Mouse (Mus musculus): ENCODE data around the gene Rell1.

- TF ChIP-seq ZC3H11A (IDR thresholded peaks at IDR 0.05; ENCODE audit: borderline replicate concordance, low read depth, low read length) (no peak), HCFC1 (IDR thresholded peaks at IDR 0.05; ENCODE audit: borderline replicate concordance, insufficient read depth, low read length) (no peak), ZNF384 (IDR thresholded peaks at IDR 0.05; ENCODE audit: low read depth, low read length) (no peak)
Measured at GRCm38 (mm10) chr5:63897820-63898110, 70.9 kb downstream of the Rell1 start.
